Mouse (Mus musculus): ENCODE measurements around the gene Ncapd2. TPM values are rescaled to one million over a fixed set of nuclear protein-coding genes. Genes with fewer than 3 reads are reported as not detected.

The Ncapd2 gene
- 349 and 495 TPM in 2 replicates for polyA plus RNA-seq (2012; rRNA removed)

DNA sequence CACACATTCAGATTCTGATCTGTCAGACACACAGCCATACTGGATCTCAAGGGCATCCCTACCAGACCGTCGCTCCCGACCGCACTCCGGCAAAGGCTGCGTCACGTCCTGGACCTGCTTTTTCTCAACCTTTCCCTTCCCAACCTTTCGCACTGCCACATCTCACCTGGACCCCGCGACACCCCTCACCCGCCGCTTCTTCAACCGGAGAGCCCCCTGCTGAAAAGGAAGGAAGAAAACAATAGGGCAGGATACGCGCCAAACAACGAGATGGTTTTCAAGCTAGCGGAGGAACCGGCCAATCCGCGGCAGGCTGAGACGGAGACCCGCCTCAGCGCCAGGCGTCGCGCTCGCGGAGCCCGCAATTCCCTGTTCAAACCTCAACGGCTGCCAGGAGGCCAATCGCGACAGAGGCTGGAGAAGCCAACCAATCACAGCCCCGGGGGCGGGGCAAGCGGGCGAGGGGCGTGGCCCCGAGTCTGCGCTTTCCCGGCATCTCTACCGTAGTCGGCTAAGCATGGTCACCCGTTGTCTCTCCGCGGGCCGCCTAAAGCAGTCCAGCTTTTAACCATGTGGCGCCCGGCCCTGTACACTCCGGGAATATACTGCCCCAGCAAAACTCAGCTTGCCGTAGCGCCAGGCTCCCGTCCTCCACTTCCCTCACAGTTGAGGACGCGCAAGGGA, at the start of gene Ncapd2, which contains the start of gene Mrpl51:
TSS of gene Ncapd2 (minus strand) at position 370 of the 684 bp plus-strand sequence.
TSS of gene Mrpl51 (plus strand) at position 470 of the 684 bp plus-strand sequence.

DNA sequence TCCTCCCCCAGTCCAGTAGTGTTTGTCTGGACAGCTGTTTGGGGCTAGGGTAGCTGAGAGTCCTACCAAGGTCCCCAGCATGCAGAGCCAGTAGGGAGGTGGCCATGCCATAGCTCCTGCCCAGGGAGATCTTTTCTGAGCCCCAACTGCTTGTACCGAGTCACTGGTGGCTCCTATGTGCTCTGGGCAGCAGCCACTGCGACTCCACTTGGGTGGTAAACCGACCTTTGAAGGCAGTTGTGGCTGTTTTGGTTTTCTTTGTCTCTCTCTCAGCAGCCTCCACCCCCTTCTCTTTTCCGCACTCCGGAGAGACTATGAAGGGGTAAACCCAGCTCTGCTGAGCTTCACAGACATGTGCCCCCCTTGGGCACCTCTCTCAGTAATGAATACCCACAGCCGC, 45.3 kb upstream of the Ncapd2 start, which contains the start of gene Cd27:
TSS of gene Cd27 (minus strand) at position 229 of the 400 bp plus-strand sequence.

DNA sequence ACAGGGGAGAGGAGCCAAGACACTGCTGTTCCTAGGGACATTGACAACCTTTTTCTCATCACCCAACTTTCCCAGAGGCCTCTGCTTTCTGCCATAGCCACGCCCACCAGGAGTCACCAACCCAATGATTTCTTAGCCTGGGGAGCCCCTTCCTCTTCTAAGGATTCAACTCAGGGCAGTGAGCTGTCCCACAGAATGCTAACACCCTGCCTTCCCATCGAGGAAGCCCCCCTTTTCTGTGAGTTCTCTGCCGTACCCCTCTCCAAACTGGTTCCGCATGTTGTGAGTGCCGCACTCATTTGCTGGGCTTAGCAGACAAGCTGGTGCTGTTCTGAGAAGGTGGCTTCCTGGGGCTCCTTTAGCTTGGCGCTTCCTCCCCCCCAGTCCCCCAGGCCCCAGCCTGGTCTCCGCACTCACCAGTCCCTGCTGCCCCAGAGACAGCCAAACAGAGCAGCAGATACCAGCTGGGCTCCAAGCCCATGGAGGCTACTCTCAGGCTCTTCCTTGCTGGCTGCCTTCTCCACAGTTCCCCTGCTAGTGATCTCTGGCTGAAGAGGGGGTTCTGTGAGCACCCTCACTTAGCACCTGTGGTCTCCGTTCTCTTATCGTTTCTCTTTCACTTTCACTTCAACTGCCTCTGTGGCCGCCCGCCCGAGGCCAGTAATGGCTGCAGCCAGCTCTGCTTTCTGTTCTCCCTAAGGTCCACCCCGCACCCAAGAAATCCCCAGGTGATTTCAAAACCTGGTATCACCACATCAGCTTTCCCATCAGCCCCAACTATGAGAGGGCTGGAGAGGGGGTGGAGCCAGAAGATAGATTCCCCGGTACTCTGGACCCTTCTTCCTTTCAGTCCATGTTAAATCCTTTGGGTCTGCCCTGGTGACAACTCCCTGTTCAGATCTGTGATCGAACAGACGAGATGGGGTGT, 39.9 kb upstream of the Ncapd2 start, which contains the start of gene Tapbpl:
TSS of gene Tapbpl (minus strand) at position 744 of the 928 bp plus-strand sequence.

DNA sequence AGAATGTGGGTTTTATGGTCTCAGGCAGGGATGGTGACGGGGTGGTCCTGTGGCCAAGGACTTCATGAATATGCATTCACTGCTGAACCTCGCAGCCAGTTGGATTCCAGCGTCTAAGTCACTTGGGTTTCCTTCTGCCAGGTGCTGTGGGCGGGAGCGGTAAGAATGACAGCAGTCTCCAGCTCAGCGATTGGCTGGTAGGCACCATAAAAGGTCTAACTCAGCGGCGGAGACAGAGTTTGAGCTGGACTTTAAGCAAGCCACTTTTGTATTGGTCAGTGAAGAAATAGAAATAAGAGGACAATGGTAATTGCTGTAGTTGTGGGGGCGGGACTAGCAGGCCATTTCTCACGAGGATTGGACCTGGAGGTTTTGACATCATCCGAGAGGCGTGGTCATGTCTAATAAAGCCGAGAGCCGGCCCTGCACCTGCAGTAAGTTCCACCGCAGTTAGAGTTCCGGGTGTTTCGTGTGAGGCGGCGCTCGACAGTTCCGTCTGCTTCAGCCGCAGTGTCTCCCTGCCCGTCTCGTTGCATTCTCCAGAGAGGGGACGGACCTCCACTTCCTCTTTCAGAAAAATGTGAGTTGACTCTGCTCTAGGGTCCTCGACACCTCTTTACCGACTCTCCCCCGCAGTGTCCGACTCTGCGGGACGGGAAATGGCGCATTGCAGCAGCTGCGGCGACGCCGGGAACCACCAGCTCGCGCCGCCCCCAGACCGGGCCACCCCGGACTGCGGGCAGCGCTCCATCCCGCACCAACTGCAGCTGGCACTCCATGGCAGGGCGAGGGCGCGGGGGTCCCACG, 23.9 kb upstream of the Ncapd2 start, which contains the start of gene Vamp1:
TSS of gene Vamp1 (plus strand) at position 404 of the 807 bp plus-strand sequence.

DNA sequence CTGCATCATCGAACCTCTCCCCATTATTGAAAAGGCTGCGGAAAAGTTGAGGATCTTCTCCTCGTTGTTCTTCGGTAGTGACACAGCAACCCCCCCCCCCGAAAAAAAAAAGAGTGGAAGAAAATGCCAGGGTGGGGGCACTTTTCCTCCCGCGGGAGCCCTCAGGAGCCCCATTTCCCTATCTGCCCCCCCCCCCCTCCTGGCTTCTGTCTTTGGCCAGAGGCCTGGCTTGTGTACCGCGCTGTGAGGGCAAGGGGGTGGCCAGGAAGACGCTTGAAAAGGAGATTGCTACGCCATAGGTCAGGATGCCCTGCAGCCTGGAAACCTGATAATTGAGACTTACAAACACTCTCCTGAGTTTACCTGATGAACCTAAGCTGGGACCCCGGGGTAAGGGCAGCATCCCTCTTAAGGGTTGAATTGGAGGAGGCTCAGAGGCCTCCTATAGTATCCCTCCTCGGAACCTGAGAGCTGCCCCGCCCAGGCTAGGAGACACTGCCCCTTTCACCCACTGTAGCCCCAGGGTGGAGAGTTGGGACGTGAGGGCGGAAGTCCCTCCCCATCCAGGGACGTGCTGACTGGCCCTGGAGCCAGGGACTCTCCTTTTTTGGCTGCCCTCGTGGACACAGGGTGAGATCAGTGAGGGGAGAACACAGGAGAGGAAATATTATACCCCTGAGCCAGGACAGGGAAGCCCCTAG, 25.3 kb downstream of the Ncapd2 start, which contains the start of gene Gapdh:
TSS of gene Gapdh (minus strand) at position 417 of the 701 bp plus-strand sequence.

DNA sequence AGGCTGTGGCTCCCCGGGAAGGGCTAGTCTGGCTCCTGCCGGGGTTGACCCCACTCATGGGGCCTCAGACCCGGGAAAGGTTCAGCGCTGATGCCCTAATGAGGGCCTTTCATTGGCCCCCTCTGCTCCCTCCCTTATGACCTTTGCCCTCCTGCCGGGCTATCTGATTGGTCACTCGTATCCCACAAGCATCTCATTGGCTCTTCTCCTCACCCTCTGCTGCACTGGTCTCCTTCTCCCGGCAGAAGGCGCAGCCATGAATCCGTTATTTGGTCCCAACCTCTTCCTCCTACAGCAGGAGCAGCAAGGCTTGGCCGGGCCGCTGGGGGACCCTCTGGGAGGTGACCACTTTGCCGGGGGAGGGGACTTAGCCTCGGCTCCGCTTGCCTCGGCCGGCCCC, 46.5 kb downstream of the Ncapd2 start, which contains the start of gene Iffo1:
TSS of gene Iffo1 (plus strand) at position 241 of the 400 bp plus-strand sequence.

DNA sequence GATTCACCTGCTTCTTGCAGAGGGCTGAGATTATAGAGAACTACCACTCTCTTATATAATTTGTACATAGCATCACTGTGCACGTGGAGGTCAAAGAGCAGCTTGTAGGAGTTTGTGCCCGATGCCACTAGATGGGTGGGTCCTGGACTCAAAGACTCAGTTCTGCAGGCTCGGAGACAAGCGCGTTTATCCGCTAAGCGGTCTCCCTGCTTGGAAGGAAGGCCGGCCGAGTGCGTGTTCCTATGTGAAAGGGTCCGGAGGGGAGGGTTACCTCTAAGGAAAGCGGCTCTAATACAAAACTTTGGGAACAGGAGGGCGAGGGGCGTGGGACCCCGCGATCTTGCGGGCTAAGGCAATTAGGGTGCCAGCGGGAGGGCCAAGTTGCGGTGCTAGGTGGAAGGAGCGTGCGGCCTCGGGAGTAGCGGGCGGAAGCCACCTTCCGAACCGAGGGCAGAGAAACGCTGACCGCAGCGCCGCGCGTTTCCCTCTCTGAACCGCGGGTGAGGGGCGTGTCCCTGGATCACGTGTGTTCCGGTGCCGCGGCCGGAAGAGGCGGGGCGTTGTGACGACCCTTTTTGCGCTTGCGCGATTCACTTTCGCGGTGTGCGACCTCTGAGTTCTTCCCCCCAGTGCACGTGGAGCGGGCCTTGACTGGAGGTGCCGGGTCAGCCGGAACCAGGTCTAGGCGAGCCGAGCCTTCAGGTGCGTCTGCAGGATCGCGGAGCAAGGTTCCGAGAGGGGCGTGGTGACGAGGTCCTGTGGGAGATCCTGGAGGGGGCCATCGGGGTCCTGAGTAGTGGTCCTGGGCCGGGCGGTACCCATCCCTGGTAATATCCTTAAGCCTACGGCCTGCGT, 60.0 kb downstream of the Ncapd2 start, which contains the start of gene Nop2:
TSS of gene Nop2 (plus strand) at position 608 of the 855 bp plus-strand sequence.

Other genes with a start within 250 kb of the Ncapd2 start
- gene Cops7a, start 226.2 kb downstream of the Ncapd2 start, polyA plus RNA-seq (2012; rRNA removed), result 122 and 143 TPM in 2 replicates
- gene Pianp, start 195.0 kb downstream of the Ncapd2 start, polyA plus RNA-seq (2012; rRNA removed), result 1.6 and 3.4 TPM in 2 replicates
- 52.2 and 93.4 TPM in 2 replicates for gene Zfp384, start 182.6 kb downstream of the Ncapd2 start, polyA plus RNA-seq (2012; rRNA removed)
- 130 and 145 TPM in 2 replicates for gene Ing4, start 151.9 kb downstream of the Ncapd2 start, polyA plus RNA-seq (2012; rRNA removed)
- gene Acrbp, start 142.0 kb downstream of the Ncapd2 start, polyA plus RNA-seq (2012; rRNA removed), result 25.3 and 37.8 TPM in 2 replicates
- gene Lpar5, start 123.8 kb downstream of the Ncapd2 start, polyA plus RNA-seq (2012; rRNA removed), result 0.22 and 0.24 TPM in 2 replicates
- 164 and 215 TPM in 2 replicates for gene Chd4, start 95.7 kb downstream of the Ncapd2 start, polyA plus RNA-seq (2012; rRNA removed)
- gene Nop2, start 59.8 kb downstream of the Ncapd2 start, polyA plus RNA-seq (2012; rRNA removed), result 45.9 and 58.2 TPM in 2 replicates
- gene Iffo1, start 46.5 kb downstream of the Ncapd2 start, polyA plus RNA-seq (2012; rRNA removed), result 26.0 and 30.3 TPM in 2 replicates
- gene Gapdh, start 25.2 kb downstream of the Ncapd2 start, polyA plus RNA-seq (2012; rRNA removed), result 3,932 and 4,365 TPM in 2 replicates
- gene Mrpl51, start 100 bp upstream of the Ncapd2 start, polyA plus RNA-seq (2012; rRNA removed), result 84.9 and 134 TPM in 2 replicates
- 10.6 and 11.9 TPM in 2 replicates for gene Vamp1, start 23.9 kb upstream of the Ncapd2 start, polyA plus RNA-seq (2012; rRNA removed)
- 1.1 and 1.3 TPM in 2 replicates for gene Tapbpl, start 40.2 kb upstream of the Ncapd2 start, polyA plus RNA-seq (2012; rRNA removed)
- 0.18 and 0.21 TPM in 2 replicates for gene Cd27, start 45.3 kb upstream of the Ncapd2 start, polyA plus RNA-seq (2012; rRNA removed)
- 0.06 and 0.26 TPM in 2 replicates for gene Tuba3a, start 94.3 kb upstream of the Ncapd2 start, polyA plus RNA-seq (2012; rRNA removed)
- 15.1 and 22.4 TPM in 2 replicates for gene Ltbr, start 122.2 kb upstream of the Ncapd2 start, polyA plus RNA-seq (2012; rRNA removed)
- 0.61 and 1.2 TPM in 2 replicates for gene Scnn1a, start 129.0 kb upstream of the Ncapd2 start, polyA plus RNA-seq (2012; rRNA removed)
- 20.2 and 32.1 TPM in 2 replicates for gene Tnfrsf1a, start 157.7 kb upstream of the Ncapd2 start, polyA plus RNA-seq (2012; rRNA removed)
- gene Plekhg6, start 189.1 kb upstream of the Ncapd2 start, polyA plus RNA-seq (2012; rRNA removed), result 0.12 and 0.14 TPM in 2 replicates